Mouse (Mus musculus): Measurements from ENCODE around the gene Hnrnpk. TPM values are rescaled to one million over a fixed set of nuclear protein-coding genes. Genes with fewer than 3 reads are reported as not detected.
"Not testable (repeated sequence)": the region's sequence is repeated elsewhere in the genome, so short reads cannot be mapped to it uniquely, and the experiment has no call there.

The Hnrnpk gene
- polyA plus RNA-seq (2012; rRNA removed): 185 and 215 TPM in 2 replicates

- H3K4me1 ChIP-seq (ENCODE audit: control insufficient read depth, insufficient read depth, low read length); H3K27me3 ChIP-seq (ENCODE audit: control insufficient read depth, insufficient read depth, low read length): not testable (repeated sequence)
- H3K4me3 ChIP-seq (ENCODE audit: control insufficient read depth, low read depth, low read length): peak within 1 kb of the TSS; percentile 99
These were observed at the start of gene Hnrnpk for GRCm38 (mm10) chr13:58403243-58403642. TSS of gene Hnrnpk (minus strand) at chr13:58403343.

GRCm38 (mm10) chr13:58452246-58452645, 49.1 kb upstream of the Hnrnpk start:
- H3K4me1 ChIP-seq (ENCODE audit: control insufficient read depth, insufficient read depth, low read length): peaks cover 12% of the 10 kb centered on the region
- H3K4me3 ChIP-seq (ENCODE audit: control insufficient read depth, low read depth, low read length): no peak overlapping the region
- no peak for TF ChIP-seq CTCF (IDR thresholded peaks at IDR 0.05; ENCODE audit: control insufficient read depth, insufficient read depth, insufficient replicate concordance, low read depth, low read length)
- TF ChIP-seq POLR2A (IDR thresholded peaks at IDR 0.05; ENCODE audit: control insufficient read depth, low read depth, low read length): no peak
- H3K36me3 ChIP-seq (ENCODE audit: control insufficient read depth, insufficient read depth, low read length): no peaks in the 10 kb centered on the region
- H3K27ac ChIP-seq (ENCODE audit: control insufficient read depth, insufficient read depth, low read depth, low read length): no peak overlapping the region
- H3K27me3 ChIP-seq (ENCODE audit: control insufficient read depth, insufficient read depth, low read length): no peaks in the 10 kb centered on the region

More at GRCm38 (mm10) chr13:58403243-58403642, at the start of gene Hnrnpk:
- H3K27ac ChIP-seq (ENCODE audit: control insufficient read depth, insufficient read depth, low read depth, low read length): peak within 1 kb of the TSS; percentile 100
- H3K36me3 ChIP-seq (ENCODE audit: control insufficient read depth, insufficient read depth, low read length): not testable (repeated sequence)

GRCm38 (mm10) chr13:58450459-58451182, 47.5 kb upstream of the Hnrnpk start:
- Histone ChIP-seq H3K4me3 (ENCODE audit: control insufficient read depth, low read depth, low read length) (no peak overlapping the region), H3K27ac (ENCODE audit: control insufficient read depth, insufficient read depth, low read depth, low read length) (no peak overlapping the region), H3K4me1 (ENCODE audit: control insufficient read depth, insufficient read depth, low read length) (peaks cover 12% of the 10 kb centered on the region), H3K27me3 (ENCODE audit: control insufficient read depth, insufficient read depth, low read length) (no peaks in the 10 kb centered on the region), H3K36me3 (ENCODE audit: control insufficient read depth, insufficient read depth, low read length) (no peaks in the 10 kb centered on the region)
- TF ChIP-seq CTCF (IDR thresholded peaks at IDR 0.05; ENCODE audit: control insufficient read depth, insufficient read depth, insufficient replicate concordance, low read depth, low read length): no peak
- TF ChIP-seq POLR2A (IDR thresholded peaks at IDR 0.05; ENCODE audit: control insufficient read depth, low read depth, low read length): no peak

- Histone ChIP-seq H3K36me3 (ENCODE audit: control insufficient read depth, insufficient read depth, low read length) (no peaks in the 10 kb centered on the region), H3K4me3 (ENCODE audit: control insufficient read depth, low read depth, low read length) (no peak overlapping the region), H3K27ac (ENCODE audit: control insufficient read depth, insufficient read depth, low read depth, low read length) (no peak overlapping the region), H3K4me1 (ENCODE audit: control insufficient read depth, insufficient read depth, low read length) (no peaks in the 10 kb centered on the region), H3K27me3 (ENCODE audit: control insufficient read depth, insufficient read depth, low read length) (no peaks in the 10 kb centered on the region)
- TF ChIP-seq CTCF (IDR thresholded peaks at IDR 0.05; ENCODE audit: control insufficient read depth, insufficient read depth, insufficient replicate concordance, low read depth, low read length) (no peak), POLR2A (IDR thresholded peaks at IDR 0.05; ENCODE audit: control insufficient read depth, low read depth, low read length) (no peak)
These were observed 43.4 kb upstream of the Hnrnpk start for GRCm38 (mm10) chr13:58446541-58446940.

- H3K4me1 ChIP-seq (ENCODE audit: control insufficient read depth, insufficient read depth, low read length): no peaks in the 10 kb centered on the region
- TF ChIP-seq CTCF (IDR thresholded peaks at IDR 0.05; ENCODE audit: control insufficient read depth, insufficient read depth, insufficient replicate concordance, low read depth, low read length) (no peak), POLR2A (IDR thresholded peaks at IDR 0.05; ENCODE audit: control insufficient read depth, low read depth, low read length) (no peak)
- no peak overlapping the region for H3K27ac ChIP-seq (ENCODE audit: control insufficient read depth, insufficient read depth, low read depth, low read length)
- H3K4me3 ChIP-seq (ENCODE audit: control insufficient read depth, low read depth, low read length): no peak overlapping the region
- no peaks in the 10 kb centered on the region for H3K27me3 ChIP-seq (ENCODE audit: control insufficient read depth, insufficient read depth, low read length)
- no peaks in the 10 kb centered on the region for H3K36me3 ChIP-seq (ENCODE audit: control insufficient read depth, insufficient read depth, low read length)
These were observed 40.6 kb upstream of the Hnrnpk start for GRCm38 (mm10) chr13:58443787-58444186.

- Histone ChIP-seq H3K27ac (ENCODE audit: control insufficient read depth, insufficient read depth, low read depth, low read length) (no peak overlapping the region), H3K4me3 (ENCODE audit: control insufficient read depth, low read depth, low read length) (no peak overlapping the region), H3K4me1 (ENCODE audit: control insufficient read depth, insufficient read depth, low read length) (no peaks in the 10 kb centered on the region), H3K36me3 (ENCODE audit: control insufficient read depth, insufficient read depth, low read length) (no peaks in the 10 kb centered on the region), H3K27me3 (ENCODE audit: control insufficient read depth, insufficient read depth, low read length) (no peaks in the 10 kb centered on the region)
- TF ChIP-seq CTCF (IDR thresholded peaks at IDR 0.05; ENCODE audit: control insufficient read depth, insufficient read depth, insufficient replicate concordance, low read depth, low read length): no peak
- TF ChIP-seq POLR2A (IDR thresholded peaks at IDR 0.05; ENCODE audit: control insufficient read depth, low read depth, low read length): no peak
These were observed 40.2 kb upstream of the Hnrnpk start for GRCm38 (mm10) chr13:58443326-58443725.

- TF ChIP-seq CTCF (IDR thresholded peaks at IDR 0.05; ENCODE audit: control insufficient read depth, insufficient read depth, insufficient replicate concordance, low read depth, low read length) (no peak), POLR2A (IDR thresholded peaks at IDR 0.05; ENCODE audit: control insufficient read depth, low read depth, low read length) (no peak)
These were observed 36.6 kb upstream of the Hnrnpk start for GRCm38 (mm10) chr13:58439716-58440115.

More at GRCm38 (mm10) chr13:58439716-58440115, 36.6 kb upstream of the Hnrnpk start:
- no peaks in the 10 kb centered on the region for H3K36me3 ChIP-seq (ENCODE audit: control insufficient read depth, insufficient read depth, low read length)
- no peaks in the 10 kb centered on the region for H3K4me1 ChIP-seq (ENCODE audit: control insufficient read depth, insufficient read depth, low read length)
- H3K4me3 ChIP-seq (ENCODE audit: control insufficient read depth, low read depth, low read length): no peak overlapping the region
- H3K27me3 ChIP-seq (ENCODE audit: control insufficient read depth, insufficient read depth, low read length): no peaks in the 10 kb centered on the region
- no peak overlapping the region for H3K27ac ChIP-seq (ENCODE audit: control insufficient read depth, insufficient read depth, low read depth, low read length)
